Mouse (Mus musculus) brain, embryonic 14.5 days (tissue): ENCODE data around the gene Odf3l1.

Experiments used
- CTCF ChIP-seq: fragments of 200-500 bp; IDR thresholded peaks from 2 replicates; pipeline ENCODE4 v1.5.1; 2012; ENCODE audit warnings: inconsistent platforms, mild to moderate bottlenecking, moderate library complexity, borderline replicate concordance; ENCODE audit not compliant: insufficient read depth, insufficient read length; ENCODE audit errors: extremely low read depth
- POLR2A ChIP-seq: fragments of 200-500 bp; IDR thresholded peaks from 2 replicates; pipeline ENCODE4 v1.6.1; 2012; ENCODE audit warnings: mild to moderate bottlenecking, inconsistent platforms, borderline replicate concordance; ENCODE audit not compliant: poor library complexity, insufficient read depth, insufficient read length, severe bottlenecking; ENCODE audit errors: extremely low read depth

- no peak for TF ChIP-seq CTCF
- no peak for TF ChIP-seq POLR2A
Observed at GRCm38 (mm10) chr9:56832900-56833299, 31.6 kb downstream of the Odf3l1 start.
